Mouse (Mus musculus): ENCODE results near the gene Foxp2.

Gene Foxp2

DNA sequence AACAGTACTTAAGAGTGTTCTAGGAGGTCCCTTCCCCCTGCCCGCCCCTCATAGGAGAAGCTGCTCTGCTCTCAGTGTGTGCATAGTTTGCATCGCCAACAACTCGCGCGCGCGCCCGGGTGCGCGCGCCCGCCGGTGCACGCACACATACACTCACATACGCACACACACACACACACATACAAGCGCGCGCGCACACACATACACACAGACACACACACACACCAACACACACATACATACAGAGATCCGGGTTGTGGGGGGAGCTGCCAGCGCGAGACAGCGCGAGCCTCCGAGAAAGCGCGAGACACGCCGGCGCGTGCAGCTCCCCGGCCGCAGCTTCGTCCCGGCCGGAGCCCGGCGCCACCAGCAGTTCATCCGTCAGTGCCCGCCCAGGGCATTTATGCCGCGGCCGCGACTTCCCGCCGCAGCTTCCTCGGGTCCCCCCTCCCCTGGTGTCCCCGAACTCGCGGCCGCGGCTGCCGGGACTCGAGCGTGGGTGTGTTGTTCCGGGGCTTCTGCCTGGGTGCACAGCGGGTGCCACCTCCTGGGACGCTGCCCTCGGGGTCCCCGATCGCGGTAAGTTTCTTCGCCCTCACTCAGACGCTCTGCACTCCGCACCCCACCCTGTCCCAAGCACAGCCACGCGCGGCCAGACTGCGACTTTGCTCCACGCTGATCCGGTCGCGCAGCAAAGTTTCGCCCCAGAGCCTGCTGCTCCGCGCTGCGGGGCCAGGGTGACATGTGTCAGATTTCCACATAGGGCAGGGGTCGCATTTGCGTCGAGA, at the start of gene Foxp2:
Gene Foxp2, plus strand, starts transcription at position 167 of the 788 bp plus-strand sequence.
- no peak for DNase-seq (ENCODE audit: low read depth, low spot score)

DNA sequence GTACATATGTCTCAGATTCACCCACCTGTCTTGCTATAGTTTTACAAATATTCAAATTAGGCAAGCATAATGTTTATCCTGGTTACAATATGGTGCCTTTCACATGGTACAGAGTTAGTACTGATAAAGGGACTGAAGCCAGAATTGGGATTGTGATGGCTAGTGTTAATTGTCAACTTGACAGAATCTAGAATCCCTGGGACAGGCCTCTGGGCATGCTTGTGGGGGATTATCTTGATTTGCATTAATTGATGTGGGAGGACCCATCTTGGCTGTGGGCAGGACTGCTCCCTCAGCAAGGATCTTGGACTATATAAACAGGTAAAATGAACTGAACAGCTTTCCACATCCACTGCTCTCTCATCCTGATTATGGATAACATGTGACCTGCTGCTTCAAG, 15.9 kb upstream of the Foxp2 start:
- DNase-seq (ENCODE audit: low read depth, low spot score), result no peak

DNA sequence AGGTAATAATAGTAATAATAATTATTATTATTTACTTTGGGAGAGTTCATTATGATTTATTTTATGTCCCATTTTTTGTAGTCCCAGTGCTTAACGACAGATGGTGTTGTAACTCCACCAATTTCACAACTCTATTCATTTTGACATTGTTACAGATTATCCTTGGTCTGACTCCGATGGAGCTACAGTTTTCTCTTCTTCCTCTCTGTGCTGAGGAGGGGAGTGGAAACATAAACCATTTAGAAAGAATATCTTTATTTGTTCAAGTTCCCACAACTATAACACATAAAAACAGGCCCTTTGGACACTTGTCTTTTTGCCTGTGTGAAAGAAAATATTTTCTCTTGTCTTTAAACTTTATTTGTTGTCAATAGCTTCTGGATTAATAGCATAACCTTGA, 4.1 kb upstream of the Foxp2 start:
- DNase-seq (ENCODE audit: low read depth, low spot score), result no peak

DNA sequence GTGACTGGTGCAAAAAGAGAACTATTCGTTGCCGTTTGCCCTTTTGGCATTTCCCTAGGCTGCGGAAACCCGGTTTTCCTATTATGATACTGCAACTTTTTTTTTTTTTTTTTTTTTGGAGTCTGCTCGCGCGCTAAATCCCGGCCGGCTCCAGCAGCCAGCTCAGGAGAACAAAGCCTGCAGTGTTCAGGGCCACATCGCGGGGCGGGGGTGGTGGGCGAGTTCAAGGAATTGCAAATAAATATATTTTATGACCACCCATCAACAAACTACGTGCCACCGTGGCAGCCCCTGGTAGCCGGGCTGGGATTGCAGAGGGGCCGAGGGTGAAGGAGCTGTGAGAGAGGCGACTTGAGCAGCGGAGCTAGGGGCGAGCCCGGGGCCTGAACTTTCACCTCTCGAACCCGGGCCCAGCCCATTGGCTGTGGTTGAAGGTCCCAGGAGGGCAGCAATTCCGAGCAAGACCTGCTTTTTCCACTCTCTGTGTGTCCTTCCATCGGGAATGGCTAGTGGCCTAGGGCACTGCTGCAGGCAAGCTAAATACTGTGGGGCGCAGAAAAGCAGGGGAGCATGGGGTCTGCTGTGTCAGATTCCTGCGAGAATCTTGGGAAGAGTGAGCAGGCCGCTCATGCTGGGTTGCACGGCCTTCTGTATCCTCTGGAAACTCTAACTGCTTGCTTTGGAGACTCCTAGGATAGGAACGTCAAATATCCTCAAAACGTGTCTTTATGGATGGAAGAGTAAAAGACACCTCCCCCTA, 2.9 kb upstream of the Foxp2 start:
- DNase-seq (ENCODE audit: low read depth, low spot score), result no peak

DNA sequence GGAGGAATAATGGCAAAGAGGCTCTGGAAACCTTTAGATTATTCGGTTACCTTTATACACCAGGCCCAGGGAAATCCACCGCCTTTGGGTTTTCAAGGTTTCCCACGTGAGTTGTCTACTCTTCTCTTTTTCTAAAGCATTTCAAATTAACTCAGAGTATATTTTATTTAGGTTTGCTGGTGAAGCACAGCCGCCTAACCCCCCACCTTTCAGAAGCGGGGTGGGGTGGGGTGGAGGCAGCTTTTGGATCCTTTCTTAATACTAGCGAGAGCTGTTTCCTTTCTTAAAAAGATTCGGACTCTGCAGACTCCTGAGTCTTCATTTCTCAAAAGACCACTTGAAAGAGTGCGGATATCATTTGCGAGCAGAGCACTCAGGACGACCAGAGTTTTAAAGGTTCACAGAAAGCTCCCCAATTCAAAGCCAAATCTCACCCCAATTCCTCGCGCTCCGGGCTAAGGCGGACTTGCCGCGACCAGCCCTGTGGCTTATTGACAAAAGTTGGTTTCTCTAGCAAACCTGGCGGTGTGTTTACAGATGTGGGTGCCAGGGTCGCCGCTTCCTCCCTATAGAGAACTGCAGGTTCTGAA, 2.0 kb upstream of the Foxp2 start:
- DNase-seq (ENCODE audit: low read depth, low spot score), result no peak

DNA sequence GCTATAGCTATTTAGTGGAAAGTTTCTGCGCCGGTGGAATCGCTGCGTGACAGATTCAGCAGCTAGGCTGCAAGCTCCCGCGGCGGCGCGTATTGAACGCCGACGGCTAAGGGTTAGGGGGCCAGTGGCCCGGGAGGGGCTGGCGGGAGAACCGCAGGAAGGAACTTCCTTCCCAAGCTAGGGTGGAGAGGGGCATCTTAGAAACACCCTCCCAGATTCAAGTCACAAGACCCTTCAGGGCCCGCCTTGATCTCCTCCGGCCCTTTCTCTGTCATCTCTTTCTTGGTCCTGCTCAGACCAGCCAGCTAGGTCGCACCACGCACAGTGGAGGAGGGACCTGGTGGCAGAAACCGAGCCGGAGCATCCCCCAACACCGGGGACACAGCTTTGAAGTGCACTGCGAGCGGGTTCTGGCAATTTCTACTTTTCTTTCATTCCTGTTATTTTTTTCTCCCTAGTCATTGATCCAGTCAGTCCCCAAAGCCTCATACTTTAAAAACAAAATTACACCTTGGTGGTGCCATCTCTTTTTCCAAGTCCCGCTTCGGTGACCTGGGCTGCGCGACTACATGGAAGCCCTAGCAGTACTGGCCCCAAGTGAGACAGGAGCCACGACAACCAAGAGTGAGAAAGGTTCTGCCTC, 1.1 kb upstream of the Foxp2 start:
- DNase-seq (ENCODE audit: low read depth, low spot score), result no peak

DNA sequence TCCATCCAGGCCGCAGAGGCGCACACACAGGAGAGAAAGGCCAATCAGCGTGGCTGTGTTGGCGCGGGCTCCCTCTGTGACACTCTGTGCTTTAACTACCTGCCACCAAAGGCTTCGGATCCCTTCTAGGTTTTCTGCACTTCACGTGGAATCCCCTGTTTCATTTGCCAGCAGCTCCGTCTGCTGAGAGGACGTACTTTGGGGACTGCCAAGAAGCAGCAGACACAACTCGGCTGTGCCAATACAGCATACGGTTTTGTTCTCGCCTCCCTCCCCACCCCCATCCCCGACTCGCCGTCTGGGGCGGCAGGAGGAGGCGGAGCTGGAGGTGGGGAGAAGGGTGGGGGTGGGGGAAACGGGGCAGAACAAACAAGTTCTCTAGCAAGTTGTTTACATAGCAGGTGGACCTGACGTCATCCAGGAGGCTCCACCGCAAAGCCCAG, 549 bp upstream of the Foxp2 start:
- no peak for DNase-seq (ENCODE audit: low read depth, low spot score)

DNA sequence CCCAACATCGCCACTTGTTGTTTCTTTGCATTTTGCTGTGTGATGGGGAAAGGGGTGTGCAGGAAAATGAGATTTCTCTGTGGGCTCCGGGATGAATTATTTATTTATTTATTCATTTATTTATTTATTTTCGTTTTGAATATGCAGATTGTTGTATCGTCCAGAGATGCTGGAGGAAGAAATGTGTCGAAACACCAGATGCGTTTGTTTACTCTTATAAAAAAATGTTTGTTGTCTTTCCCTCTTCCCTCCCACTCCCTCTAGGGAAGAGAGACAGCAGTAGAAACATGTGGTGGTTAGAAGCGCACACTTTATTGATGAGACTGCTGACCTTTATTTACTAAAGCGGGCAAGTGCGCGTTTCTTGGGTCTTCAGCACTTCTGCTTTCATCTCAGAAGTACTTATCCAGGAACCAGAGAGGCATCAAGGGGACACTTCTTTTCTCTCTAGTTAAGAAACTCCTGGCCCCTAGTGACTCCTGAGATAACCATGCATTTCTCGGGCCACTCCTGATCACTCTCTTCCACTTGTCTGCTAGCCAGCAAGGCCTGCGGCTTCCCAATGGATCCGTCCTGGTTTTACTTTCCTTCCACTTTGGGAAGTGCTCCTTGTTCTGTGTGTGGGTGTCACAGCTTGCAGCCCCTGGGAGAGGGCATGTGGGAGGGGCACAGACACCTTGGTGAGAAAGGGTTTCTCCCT, 972 bp downstream of the Foxp2 start:
- no peak for DNase-seq (ENCODE audit: low read depth, low spot score)

DNA sequence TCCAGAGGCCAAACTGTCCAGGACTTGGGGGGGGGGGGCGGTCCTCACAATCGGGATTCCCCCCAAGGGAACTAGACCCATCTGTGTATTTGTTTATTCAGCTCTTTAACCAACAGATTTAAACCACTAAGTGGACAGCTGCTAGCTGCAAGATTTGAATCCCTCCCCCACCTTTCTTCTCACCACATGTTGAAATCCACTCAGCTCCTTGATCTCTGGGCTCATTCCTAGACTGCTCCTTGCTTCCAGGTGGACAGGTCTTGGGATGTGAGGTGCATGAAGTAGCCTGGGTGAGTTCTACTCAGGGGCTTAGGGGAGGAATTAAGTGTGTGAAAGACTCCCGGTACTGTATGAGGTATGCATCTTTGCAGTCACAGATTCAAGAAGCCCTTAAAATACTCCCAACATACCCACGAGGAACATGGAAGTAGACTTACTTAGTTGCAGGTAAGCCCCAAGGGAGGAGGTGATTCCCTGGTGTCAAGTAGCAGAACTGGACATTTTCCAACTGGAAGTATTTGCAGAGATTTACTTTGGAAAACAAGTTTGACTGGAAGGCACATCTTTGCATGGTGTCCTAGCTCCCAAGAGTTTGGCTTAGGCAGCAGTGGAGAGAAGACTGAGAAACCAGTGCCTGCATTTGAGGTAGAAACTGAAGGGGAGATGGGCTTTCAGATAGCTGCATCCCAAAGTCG, 2.3 kb downstream of the Foxp2 start:
- no peak for DNase-seq (ENCODE audit: low read depth, low spot score)

DNA sequence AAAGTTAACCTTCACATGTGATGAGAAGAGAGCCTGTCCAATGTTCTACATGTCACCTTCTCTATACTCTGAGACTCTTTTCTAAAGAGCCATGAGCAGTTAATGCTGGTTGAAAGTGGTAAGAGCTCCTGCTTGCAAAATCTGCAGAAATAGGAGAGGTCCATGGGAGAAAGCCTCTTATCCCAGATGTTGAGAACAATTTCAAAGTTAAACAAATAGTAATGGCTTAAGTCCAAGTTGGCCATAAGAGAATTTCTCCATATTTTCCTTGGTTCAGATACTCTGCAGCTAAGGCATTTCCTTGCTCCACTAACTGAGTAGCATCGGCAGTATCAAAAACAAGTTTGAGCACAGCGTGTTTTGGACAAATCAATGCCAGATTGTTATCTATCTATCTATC, 13.9 kb downstream of the Foxp2 start:
- no peak for DNase-seq (ENCODE audit: low read depth, low spot score)

DNA sequence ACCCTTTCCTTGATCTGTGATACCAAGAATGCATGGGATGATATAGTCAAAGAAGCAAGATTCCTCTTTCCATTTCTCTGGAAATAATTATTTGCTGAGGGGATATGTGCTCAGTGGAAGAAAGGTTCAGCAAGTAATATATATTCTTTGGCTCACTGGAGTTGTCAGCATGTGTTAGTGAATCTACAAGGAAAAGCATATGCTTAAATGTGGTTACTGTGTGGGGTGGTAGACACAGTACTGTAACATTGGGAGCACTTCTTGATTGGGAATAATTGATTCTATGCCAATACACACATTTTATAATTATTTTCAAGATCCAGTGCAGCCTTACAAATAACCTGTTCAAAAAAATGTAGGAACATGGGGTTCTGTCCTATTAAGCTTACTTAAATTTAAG, 21.6 kb downstream of the Foxp2 start:
- DNase-seq (ENCODE audit: low read depth, low spot score), result no peak

DNA sequence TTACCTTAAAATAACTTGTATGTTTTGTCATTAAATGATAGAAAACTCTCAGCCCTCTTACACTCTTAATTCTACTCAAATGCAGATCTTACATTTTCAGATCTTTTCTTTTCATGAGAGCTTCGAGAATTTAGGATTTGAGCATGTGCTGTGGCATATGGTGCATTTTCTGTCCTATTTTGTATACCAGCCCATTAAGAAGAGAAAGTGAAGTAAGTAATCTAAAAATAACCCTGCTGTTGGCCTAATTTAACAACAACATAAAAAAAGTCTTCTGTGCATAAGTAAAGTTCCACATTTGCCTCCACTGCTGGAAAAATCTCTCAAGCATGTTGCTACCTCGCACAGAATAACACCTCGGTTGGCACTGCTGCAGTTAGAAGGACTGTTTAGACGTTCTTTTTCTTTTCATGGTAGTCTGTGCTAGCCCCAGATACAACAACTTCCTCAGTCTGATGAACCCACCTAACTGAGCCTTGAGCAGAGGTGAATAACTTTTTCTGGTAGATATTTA, 23.9 kb downstream of the Foxp2 start:
- no peak for DNase-seq (ENCODE audit: low read depth, low spot score)

DNA sequence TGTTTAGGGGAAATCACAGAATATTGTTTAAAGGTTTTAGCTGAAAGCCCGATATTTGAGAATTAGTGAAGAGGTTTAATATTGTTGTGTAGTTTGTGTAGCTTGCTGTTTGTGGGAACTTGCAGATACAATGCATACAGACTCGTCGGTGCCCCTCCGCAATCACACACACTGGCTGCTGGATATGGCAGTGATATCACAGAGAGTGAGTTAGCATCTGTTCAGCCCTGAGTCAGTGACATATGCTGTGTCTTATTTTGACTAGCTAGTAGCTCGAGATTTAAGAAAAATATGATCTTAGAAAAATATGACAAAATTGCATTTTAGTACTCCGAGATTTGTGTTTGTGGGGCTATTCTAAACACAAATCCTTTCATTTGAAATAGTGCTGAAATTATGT, 49.9 kb downstream of the Foxp2 start:
- no peak for DNase-seq (ENCODE audit: low read depth, low spot score)

DNA sequence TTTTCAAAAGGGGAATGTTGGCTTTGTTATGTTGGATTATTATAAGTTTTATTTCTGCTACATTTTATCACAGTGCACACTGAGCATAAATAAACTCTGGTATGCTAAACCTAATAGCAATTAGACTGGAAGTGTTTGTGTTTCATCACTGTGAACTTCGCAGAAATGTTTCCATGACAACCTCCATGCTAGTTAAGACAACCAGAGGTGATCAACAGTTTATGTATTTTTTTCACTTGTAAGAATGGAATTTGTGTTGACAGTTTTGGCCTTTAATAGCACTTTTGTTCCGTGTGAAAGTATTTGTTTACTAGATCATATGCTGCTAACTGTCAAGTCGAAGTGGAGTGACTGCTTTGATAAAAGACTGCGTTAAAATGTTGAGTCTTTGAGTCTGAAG, 51.6 kb downstream of the Foxp2 start:
- DNase-seq (ENCODE audit: low read depth, low spot score), result no peak

DNA sequence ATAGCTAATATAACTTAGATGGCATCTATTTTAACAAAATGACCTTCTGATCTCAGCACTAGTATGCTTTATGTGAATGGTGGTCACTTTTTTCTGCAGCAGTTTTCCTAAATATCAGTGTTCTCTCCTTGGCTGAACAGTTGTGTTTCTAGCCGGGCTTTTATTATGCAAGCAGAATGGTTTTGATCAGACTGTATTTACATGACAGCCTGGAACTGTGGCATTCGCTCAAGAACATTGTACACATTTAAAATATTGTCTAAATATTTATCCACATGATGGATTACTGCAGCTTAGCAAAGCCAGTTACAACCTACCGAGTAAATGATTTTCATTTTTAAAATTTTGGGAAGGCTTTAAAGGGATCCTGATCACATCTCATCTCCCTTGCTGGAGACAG, 75.9 kb downstream of the Foxp2 start:
- no peak for DNase-seq (ENCODE audit: low read depth, low spot score)

DNA sequence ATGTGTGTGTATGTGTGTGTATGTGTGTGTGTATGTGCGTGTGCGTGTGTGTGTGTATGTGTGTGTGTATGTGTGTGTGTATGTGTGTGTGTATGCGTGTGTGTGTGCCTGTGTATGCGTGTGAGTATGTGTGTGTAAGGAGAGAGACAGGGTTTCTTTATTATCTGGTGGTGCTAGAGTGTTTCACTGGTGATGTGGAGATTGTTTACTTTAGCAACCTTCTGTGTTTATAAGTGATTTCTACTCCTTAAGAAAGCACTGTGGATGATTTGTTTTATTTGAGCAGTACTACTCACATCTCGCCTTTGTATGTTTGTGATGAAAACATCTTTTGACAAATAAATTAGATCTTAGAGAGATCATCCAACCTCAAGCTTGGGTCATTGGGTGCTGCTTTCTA, 77.1 kb downstream of the Foxp2 start:
- DNase-seq (ENCODE audit: low read depth, low spot score), result no peak

DNA sequence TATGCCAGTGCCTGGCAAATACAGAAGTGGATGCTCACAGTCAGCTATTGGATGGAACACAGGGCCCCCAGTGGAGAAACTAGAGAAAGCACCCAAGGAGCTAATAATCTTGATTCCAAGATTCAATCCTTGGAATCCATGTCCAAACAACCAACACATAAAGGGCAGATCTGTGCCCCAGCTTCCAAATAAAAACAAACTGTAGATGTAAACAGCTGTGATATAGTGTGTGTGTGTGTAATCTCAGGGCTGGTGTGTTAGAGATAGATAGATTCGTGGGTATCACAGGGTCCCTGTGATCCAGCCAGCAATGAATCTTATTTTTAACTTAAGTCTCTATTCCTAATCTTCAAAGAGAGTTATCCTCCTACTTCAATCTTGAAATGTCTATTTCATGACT, 107.0 kb downstream of the Foxp2 start:
- DNase-seq (ENCODE audit: low read depth, low spot score), result no peak

DNA sequence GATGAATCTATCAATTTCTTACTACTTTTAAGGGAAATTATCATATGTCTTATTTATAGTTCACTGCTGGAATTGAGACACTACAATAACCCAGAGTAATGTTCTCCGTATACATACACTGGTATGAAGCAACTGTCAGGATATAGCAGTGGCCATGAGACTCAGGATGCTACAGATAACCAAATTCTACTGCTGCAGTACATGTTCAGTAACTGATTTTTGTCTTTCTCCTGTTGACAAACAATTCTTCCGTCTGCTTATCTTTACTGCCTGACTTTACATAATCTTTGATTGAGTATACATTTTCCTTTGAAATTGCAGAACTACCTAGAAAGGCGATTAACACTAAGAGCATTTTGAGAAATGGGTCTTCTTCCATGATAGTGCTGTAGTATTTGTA, 127.3 kb downstream of the Foxp2 start:
- DNase-seq (ENCODE audit: low read depth, low spot score), result no peak

DNA sequence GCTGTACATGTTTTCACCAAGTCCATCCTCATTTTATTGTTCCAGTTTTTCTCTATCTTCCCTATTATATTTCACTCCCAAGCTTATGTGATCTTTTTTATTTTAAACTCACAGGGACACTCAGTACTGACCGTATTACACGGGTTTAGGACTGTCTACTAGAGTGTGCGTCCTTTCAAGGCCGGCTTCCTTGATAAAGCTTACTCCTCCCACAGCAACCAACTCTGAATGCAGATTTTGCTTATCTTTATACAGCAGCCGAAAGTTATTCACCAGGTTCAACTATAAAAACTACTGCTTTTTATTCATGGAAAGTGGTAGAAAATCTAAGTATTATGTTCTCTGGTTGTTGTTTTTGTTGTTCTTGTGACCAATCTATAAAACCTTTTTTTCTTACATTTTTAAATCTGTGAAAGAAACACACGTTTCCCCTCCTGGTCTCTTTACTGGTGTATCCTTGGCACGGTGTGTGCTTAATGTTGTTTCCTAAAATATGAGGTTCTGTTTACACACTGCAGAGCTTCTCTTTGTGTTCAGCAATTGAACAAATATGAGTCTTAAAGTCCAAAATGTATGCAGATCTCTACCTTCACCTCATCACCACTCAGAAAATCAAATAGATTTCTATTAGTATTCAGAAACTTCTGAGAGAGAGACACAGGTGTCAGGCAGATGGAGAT, 128.4 kb downstream of the Foxp2 start:
- no peak for DNase-seq (ENCODE audit: low read depth, low spot score)

DNA sequence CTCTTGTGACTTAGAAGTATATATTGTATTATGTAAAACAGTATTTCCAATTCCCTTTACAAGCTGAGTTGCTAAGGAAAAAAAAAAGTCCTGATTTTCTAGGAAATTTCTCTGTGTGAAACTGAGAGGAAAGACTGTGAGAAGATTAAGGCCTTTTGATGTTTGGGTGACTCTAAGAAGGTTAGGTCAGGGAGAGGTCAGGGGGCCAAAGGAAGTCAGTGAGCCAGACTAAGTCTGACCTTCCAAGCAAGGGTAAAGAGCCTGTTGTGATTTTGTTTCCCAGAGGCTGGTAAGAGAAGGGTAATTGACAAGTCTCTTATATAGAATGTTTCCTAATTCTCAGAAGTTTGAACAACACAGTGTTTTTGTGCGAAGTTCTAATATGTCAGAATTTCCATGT, 162.1 kb downstream of the Foxp2 start:
- DNase-seq (ENCODE audit: low read depth, low spot score), result no peak
